Mouse (Mus musculus) small intestine, adult 2 months (tissue): ENCODE results near the gene Olfr832.
"Not testable (repeated sequence)": the region's sequence is repeated elsewhere in the genome, so short reads cannot be mapped to it uniquely, and the experiment has no call there.

ENCODE experiments used
- CTCF ChIP-seq: fragments of 200-500 bp; IDR thresholded peaks from 2 replicates; pipeline ENCODE4 v1.5.1; 2012; ENCODE audit warnings: low read depth, mild to moderate bottlenecking, control low read depth, inconsistent platforms, low read length, moderate library complexity, mixed read lengths; ENCODE audit not compliant: insufficient replicate concordance, insufficient read length; ENCODE audit errors: extremely low read depth
- POLR2A ChIP-seq: fragments of 200-500 bp; IDR thresholded peaks from 2 replicates; pipeline ENCODE4 v1.6.1; 2012; ENCODE audit warnings: low read depth, mild to moderate bottlenecking, control low read depth, inconsistent platforms, low read length, moderate library complexity

GRCm38 (mm10) chr9:18927921-18928320 lies 9.0 kb upstream of the Olfr832 start:
- not testable (repeated sequence) for TF ChIP-seq POLR2A, CTCF
